Mouse (Mus musculus) left cerebral cortex, postnatal 25 days (tissue): Measurements from ENCODE around the gene Prdm16. TPM values are rescaled to one million over a fixed set of nuclear protein-coding genes. Genes with fewer than 3 reads are reported as not detected.

Source experiments
- DNase-seq, 2 experiments: peaks; one replicate each; pipeline ENCODE4 v3.0.0; 2022; ENCODE audit warnings: low spot score in 2 of 2, mixed read lengths in 1 of 2
- intact Hi-C: fragments of 180-260 bp; cut with DNase I; formaldehyde crosslinking; loops from one replicate; pipeline ENCODE4 v1.15.1; 2025
- total RNA-seq, 2 experiments: library from RNA; stranded (reverse); gene quantifications; 2 replicates each; pipeline ENCODE4 v1.2.3; 2021

The Prdm16 gene
- total RNA-seq, 2 experiments from 2014 or later = 6.5 to 7.7 TPM

DNA sequence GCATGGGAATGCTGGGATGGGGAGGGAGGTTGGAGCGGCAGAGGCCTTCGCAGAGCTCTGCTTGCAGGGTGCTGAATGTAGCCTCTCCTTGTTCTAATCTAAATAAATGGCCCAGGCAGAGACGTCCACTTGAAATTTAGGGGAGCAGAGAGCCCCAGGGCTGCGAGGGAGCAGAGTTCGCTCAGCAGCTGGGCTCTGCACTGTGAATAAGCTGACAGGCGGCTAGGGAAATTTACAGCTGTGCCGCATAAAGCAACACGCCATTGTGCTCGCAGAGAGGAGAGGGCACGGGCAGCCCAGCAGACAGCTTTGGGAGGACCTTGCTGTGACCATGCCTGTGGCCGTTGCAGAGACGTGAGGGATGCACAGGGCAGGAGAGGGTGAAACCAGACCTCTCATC, 305.4 kb downstream of the Prdm16 start:
- intact Hi-C loops = loop anchor here (2.0 to 5.0 kb wide), 2 partner anchors 341 to 494 kb away; no protein-coding TSS in a partner anchor
- no peak for DNase-seq

DNA sequence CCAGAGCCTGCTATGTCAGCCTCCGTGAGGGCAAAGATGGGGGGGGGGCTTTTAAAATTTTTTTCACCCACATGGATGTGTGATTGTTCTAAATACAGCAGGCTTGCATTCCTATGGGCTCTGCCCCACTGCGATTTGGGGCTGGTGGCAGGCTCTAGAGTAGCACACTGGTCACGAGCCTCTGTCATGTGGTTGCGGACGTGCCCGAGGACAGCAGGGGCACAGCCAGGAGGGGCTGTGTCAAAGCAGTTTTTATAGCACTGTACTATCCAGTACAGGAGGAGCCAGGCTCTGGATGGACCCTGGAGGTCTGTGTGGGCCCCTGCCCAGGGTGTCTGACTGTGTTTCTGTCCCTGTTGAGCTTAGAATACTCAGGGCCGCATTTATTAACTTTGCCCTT, 306.7 kb downstream of the Prdm16 start:
- intact Hi-C loops = loop anchor here (2.0 to 5.0 kb wide), 2 partner anchors 342 to 495 kb away; no protein-coding TSS in a partner anchor
- DNase-seq = no peak

DNA sequence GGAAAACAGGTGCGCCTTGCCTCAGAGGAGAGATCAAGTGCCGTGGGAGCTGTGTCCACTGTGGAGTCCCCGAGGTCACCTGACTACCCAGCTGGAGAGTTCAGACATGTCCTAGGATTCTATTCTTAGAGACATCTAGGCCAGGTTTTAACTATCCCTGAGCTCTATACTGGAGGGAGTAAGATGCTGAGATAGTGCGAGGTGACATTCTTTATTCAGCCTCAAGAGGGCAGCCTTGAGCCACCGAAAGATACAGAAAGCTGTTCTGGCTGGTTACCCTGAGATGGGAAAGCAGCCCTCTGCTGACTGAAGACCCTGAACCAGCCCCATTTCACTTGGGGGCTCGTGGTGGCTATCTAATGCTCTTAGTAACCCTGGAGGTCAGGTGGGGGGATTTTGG, 307.8 kb downstream of the Prdm16 start:
- intact Hi-C loops = loop anchor here (2.0 kb wide), 2 partner anchors 64 to 470 kb away; no protein-coding TSS in a partner anchor
- DNase-seq = peak; percentile 82 to 84

DNA sequence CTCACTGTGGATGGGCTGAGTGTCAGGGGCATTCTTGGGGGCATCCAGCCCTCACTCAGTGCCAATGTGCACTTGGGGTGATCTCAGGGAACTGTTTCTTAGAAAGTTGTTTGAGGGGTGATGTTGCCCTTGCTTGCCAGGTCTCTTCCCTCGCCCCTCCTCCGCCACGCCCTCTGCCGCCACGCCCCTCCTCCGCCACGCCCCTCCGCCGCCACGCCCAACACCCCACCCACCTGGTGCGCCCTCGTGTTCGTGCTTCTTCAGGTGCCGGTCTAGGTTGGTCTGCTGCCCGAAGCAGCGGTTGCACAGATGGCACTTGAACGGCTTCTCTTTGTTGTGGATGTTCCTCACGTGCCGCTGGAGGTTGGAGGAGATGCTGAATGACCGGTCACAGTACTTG, 308.2 kb downstream of the Prdm16 start:
- intact Hi-C loops = loop anchor here (2.0 kb wide), 2 partner anchors 64 to 470 kb away; no protein-coding TSS in a partner anchor
- no peak for DNase-seq

DNA sequence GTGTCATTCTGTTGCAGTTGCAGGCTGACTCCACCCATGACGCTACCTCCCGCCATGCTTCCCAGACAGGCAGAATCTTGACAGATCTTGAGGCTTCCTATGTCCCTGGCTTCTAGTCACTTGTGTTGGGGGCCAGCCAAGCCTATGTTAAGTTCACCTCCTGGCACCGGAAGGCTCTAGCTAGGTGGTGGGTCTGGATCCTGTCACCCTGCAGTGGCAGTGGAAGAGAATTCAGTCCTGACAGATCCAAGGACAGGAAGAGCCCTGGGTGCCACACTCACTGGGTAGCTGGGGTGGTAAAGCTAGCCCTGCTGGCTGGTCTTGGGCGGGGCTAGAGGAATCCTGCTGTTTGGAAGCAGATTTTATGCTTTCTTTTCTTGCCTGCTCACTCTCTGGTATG, 311.3 kb downstream of the Prdm16 start:
- intact Hi-C loops = no loop called here
- DNase-seq = no peak

DNA sequence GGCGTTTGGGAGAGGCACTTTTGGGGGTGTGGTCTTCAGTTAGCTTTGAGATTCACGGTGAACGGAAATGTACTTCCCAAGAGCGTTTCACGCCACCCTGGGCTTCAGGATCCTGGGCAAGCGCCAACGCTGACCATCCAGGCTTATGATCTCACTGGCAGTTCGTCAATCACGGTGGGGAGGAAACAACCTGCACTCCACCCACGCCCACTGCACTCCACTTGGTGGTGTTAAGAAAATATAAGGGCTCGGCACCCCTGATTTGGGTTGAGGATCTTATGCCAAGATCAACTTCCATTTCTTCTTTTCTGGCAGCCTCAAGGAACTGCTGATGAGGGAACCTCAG, 323.1 kb downstream of the Prdm16 start:
- intact Hi-C loops = no loop called here
- DNase-seq = no peak

DNA sequence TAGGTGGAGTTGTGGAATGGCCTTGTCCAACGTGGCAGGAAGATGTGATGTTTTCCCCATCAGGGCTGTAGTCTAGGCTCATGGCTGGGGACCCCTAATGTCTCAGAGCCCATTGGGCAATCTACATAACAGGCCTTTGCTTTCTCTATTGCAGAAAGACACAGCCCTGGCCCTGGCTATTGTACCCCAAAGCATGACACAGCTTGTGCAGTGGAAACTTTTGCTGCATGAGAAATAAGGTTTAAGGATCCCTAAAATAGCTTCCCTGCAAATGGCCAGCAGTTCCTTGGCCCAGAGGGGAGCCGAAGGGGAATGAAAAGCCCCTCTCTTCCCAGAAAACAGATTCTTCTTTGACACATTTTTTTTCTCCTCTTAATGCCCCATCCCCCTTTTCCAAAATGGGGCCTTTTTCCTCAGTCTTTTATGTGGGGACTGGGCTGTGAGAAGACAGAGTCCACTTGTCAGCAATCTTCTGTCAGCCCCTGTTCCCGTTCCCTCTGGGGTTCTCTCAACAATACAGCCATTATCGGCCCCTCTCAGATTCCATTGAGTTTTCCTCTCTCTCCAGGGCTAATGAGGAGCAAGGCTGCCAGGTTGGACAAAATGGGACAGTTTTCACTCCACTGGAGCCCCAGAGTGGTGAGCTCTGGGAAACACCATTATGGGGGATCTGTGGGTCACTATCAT, 323.6 kb downstream of the Prdm16 start:
- intact Hi-C loops = no loop called here
- DNase-seq = peak; percentile 39 to 73

DNA sequence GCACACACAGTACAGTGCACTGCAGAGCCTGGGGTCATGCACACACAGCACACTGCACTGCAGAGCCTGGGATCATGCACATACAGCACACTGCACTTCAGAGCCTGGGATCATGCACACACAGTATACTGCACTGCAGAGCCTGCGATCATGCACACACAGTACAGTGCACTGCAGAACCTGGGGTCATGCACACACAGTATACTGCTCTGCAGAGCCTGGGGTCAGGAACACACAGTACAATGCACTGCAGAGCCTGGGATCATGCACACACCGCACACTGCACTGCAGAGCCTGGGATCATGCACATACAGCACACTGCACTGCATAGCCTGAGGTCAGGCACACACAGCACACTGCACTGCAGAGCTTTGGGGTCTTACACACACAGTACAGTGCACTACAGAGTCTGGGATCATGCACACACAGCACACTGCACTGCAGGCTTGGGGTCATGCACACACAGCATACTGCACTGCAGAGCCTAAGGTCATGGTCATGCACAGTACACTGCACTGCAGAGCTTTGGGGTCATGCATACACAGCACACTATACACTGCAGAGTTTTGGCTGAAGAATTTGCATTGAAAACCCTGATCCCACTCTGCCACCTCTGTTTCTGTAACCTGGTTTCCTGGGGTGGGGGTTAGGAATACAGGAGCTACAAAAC, 324.4 kb downstream of the Prdm16 start:
- intact Hi-C loops = no loop called here
- DNase-seq = no peak

DNA sequence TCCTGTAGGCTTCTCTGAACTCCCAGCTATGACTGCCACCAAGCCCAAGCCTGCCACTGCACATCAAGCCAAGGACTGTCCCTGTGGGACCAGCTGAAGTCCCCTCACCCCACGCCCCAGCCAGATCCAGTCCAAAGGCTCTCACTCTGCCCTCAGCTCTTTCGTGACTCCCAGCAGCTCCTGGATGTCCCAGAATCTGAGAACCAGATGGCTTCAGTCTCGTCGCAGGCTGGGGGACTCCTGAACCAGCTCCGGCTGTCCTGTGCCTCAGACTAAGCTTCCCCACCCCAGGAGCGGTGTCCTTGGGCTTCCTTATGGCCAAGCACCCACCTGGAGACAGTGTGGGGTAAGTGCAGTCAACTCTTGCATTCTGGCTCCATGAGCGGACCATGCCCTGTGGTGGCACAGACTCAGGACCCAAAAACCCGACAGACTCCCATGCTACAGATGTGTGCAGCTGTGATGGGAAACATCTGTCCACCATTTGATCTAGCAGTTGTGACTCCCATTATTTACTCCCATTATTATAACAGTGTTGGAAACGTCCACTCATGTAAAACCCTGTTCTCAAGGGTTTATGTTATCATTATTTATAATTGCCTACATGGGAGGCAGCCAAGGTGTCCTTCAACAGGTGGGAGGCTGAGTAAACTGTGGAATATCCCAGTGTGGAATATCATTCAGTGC, 326.0 kb downstream of the Prdm16 start:
- DNase-seq = no peak
- intact Hi-C loops = no loop called here

DNA sequence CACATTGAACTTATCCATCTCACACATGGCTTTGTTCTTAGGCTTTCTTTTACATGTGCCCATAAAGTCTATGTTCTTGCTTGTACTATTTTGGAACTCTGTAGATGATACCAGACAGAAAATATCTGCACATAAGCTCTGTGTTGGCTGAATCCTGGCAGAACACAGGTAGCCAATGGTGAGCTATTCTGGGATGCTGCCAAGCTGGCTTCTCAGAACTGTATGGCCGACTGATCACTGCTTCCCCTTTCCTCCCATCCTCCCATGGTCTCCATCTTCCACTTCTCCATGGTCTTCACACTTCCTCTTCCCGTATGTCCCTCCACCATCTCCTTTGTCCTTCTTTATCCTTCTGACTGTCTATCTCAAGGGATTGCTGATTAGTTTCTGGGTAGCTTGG, 327.5 kb downstream of the Prdm16 start:
- no peak for DNase-seq
- intact Hi-C loops = loop anchor here (10.0 kb wide), 1 partner anchor 244 kb away; no protein-coding TSS in a partner anchor

DNA sequence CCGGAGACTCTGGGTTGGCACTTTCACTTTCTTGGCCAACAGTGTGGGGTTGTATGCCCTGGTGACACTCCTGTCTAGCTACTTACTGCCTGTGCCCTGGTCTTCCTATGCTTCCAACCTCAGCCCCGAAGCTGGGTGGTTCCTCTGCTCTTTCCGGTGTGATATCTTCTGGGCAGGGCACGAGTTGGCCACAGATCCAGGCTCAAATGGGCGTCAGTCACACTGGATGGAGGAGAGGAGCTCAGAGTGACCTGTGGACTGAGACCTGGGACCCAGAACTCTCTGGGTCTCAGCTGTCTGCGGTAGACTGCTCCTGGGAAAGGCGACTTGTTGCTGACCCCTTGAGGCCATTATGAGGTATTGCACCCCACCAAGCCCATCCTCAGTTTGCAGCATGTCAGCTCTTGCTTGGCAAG, 335.2 kb downstream of the Prdm16 start, which contains the start of gene Arhgef16:
Gene Arhgef16, minus strand, starts transcription at position 211 of the 416 bp plus-strand sequence.
- DNase-seq = peak; percentile 54 to 60
- intact Hi-C loops = loop anchor here (2.0 to 10.0 kb wide), 3 partner anchors 131 to 237 kb away; partner anchors contain the start of gene Megf6

DNA sequence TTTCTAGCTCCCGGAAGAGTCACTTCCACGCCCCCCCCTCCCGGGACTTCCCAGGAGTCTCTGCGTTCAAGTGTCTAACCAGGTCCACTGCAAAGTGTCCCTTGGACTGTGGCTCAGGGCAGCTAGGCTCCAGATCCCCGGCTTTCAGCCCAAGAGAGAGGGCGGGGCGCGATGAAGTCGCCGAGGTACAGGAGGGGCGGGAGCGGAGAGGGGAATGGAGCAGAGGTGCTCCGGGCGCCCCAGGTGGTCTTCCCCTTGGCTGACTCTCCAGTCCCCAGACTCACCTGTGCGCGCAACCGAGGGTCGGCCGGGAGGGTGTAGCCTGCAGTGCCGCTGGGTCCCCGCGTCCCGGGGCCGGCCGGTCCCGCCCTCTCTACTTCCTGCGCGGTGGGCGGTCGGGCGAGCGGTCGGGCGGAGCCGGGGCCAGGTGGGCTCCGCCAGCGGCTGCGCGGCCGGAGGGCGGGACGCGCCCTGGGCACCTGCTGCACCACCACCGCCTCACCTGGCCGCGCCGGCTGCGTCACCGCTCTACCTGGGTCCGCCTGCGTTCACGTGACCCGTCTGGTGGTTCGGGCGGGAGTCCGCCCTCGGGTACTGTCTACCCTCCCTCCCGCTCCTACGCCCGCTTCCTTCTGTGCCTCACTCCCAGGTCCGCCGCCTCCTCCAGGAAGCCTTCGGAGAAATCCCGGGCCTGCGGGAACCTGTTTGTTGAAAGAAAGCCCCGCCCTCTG, 337.0 kb downstream of the Prdm16 start:
- DNase-seq = no peak
- intact Hi-C loops = loop anchor here (2.0 to 10.0 kb wide), 3 partner anchors 129 to 235 kb away; partner anchors contain the start of gene Megf6

DNA sequence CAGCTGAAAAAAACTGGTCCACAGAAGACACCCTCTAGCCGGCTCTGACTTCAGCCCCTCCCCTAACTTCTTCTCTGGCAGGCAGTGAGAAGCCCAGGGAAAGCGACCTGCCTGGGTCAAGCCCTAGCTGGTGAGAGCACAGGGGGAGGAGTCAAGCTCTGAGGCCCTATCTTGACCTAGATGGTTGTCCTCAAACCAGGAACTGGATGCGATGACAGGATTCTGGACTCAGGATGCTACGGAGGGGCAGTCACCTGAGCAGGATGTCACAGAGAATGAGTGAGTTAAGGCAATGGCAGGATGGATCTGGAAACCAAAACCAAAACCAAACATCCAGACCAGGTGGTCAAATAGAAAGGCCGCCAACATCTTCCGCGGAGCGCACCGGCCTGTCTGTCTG, 338.9 kb downstream of the Prdm16 start:
- DNase-seq = no peak
- intact Hi-C loops = no loop called here

DNA sequence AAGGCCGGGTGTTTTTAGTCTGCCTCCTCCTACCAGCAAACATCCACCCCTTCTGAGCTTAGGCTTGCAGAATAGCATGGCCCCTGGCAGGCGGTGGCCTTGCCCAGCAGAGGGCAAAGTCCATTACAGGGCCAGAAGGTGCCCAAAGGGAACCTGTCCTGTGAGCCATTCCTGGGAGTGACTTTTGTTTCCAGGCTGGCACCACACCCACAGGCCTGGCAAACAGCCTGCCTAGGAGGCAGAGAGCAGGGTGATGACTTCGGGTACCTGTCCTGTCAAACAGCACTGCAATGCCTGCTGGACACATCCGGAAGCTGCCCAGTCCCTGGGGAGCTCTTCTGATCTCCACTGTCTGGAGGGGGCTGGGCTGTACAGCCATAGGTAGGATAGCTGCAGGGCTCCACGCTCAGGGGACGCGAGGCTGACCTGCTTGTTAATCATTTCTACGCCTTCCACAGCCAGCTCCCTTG, 342.4 kb downstream of the Prdm16 start:
- no peak for DNase-seq
- intact Hi-C loops = no loop called here

DNA sequence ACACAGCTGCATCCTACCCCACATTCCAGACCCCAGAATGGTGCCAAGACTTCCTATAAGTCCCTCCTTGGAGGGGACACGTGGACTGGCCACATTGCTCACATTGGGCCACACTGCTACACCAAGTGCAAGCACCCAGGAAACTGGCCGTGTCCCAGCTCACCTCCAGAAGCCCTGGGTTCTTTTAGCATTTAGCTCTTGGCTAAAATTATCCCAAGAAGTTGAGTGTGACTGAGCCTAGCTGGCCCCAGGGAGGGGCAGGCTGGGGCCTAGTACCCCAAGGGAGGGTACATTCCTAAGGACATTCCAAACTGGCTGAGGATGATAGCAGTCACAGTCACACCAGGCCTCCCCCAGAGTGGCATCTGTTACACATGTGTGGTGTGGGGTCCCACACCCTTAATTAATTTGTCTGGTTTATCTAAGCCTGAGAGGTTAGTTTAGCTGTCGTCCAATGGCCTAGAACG, 342.9 kb downstream of the Prdm16 start:
- DNase-seq = no peak
- intact Hi-C loops = no loop called here

DNA sequence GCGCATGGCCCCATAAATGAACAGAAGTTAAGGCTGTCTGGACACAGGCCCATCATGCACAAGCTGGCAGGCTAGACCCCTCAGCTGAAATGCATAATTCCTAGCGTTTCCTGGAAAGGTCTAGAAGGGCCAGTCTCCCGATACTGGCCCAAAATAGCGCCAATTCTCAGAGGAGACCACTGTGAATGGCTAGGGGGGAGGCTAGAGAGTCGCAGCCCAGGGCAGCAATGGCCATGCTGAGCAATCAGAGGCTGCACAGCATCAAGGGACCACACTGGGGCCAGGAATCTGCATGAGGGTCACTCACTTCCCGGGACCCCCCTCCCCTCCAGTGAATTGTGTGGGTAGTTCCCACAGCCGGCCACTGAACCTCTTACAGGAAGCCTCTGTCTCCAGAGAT, 353.0 kb downstream of the Prdm16 start:
- DNase-seq = no peak
- intact Hi-C loops = no loop called here

DNA sequence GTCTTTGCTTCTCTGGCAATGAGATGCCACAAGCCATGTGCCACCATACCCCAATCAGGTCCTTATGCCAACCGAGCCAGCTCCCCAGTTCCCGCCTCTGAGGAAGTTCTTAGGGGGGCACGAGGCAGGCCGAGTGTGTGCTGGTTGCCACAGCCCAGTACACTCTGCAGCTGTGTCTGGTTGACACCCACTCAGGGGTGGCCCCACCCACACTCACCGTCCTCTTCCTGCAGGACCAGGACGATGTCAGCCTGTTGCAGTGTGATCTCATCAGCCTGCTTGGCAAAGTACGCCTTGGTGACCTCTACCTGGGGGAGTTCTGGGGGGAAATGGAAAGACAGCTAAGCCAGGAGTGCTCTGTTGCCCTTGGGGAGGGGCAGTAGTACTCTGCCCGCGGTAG, 357.2 kb downstream of the Prdm16 start:
- DNase-seq = no peak
- intact Hi-C loops = no loop called here

DNA sequence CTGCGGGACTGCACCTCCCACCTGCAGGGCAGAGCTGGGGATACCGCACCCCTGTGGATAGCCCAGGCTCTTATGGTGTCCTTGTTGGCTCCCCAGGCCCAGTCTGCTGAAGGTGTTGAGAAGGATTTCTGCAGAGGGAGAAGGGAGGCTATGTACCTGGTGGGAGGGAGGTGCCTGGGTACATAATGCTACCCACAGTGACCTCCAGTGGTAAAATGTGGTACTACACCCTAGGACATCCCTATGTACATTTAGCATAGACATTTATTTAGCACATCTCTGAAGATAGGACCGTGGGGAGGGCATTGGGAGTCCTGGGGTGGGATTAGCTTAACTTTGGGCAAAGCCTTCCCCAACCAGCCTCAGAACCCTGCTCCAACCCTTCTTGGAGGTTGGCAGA, 363.7 kb downstream of the Prdm16 start:
- DNase-seq = peak; percentile 27 to 38
- intact Hi-C loops = no loop called here

DNA sequence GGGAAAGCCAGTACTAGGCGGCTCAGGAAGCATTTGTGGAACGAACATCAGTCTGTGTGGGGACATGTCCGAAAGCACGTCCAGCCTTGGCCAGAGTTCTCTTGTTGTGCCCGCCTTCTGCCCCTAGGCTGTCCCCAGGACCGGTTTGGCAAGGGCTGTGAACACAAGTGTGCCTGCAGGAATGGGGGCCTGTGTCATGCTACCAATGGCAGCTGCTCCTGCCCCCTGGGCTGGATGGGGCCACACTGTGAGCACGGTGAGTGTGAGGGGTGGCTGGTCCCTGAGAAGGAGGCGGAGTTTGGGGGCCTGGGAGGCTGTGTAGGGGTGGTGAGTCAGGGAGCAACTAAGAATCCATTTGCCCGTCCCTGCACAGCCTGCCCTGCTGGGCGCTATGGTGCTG, 367.2 kb downstream of the Prdm16 start:
- no peak for DNase-seq
- intact Hi-C loops = no loop called here

DNA sequence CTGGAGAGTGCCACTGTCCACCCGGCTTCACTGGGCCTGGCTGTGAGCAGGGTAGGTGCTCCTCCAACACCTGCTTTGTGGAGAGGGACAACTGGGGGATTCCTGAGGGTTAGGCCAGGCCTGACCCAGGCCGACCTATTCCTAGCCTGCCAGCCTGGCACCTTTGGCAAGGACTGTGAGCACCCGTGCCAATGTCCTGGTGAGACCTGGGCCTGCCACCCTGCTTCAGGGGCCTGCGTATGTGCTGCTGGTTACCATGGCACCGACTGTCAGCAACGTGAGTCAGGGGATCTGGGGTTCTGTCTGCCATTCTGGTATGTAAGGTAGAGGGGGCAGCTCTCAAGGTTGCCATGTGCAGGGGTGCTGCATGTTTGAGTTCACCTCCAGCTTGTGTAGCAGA, 369.2 kb downstream of the Prdm16 start:
- DNase-seq = no peak
- intact Hi-C loops = no loop called here
